Mouse (Mus musculus): ENCODE measurements at regions not wholly inside any gene's neighbourhood (a gene's known extent, or its start where the extent isn't known, plus 50 kb on each side); places are given as distances from the start of the nearest gene placed in this dataset.

- no peak for DNase-seq (ENCODE audit: low read depth, low spot score)
Measured at GRCm38 (mm10) chr1:152167716-152168115, 77.8 kb upstream of the 1700025G04Rik start.

- DNase-seq (ENCODE audit: low read depth, low spot score): no peak
Measured at GRCm38 (mm10) chr1:152165490-152165905, 75.6 kb upstream of the 1700025G04Rik start.

GRCm38 (mm10) chr1:152164843-152165489 lies 75.0 kb upstream of the 1700025G04Rik start:
- no peak for DNase-seq (ENCODE audit: low read depth, low spot score)

GRCm38 (mm10) chr1:152164212-152164611 lies 74.3 kb upstream of the 1700025G04Rik start:
- no peak for DNase-seq (ENCODE audit: low read depth, low spot score)

- no peak for DNase-seq (ENCODE audit: low read depth, low spot score)
Measured at GRCm38 (mm10) chr1:152152474-152152873, 62.5 kb upstream of the 1700025G04Rik start.

- DNase-seq (ENCODE audit: low read depth, low spot score): no peak
Measured at GRCm38 (mm10) chr1:152148731-152149130, 58.8 kb upstream of the 1700025G04Rik start.

GRCm38 (mm10) chr1:152140175-152140574 lies 50.2 kb upstream of the 1700025G04Rik start:
- DNase-seq (ENCODE audit: low read depth, low spot score): no peak
